Mouse (Mus musculus): ENCODE measurements around the gene Fam8a1. TPM values are rescaled to one million over a fixed set of nuclear protein-coding genes. Genes with fewer than 3 reads are reported as not detected.

Fam8a1 gene
- polyA plus RNA-seq, 1 experiment from 2014 or later = 21.0 TPM

DNA sequence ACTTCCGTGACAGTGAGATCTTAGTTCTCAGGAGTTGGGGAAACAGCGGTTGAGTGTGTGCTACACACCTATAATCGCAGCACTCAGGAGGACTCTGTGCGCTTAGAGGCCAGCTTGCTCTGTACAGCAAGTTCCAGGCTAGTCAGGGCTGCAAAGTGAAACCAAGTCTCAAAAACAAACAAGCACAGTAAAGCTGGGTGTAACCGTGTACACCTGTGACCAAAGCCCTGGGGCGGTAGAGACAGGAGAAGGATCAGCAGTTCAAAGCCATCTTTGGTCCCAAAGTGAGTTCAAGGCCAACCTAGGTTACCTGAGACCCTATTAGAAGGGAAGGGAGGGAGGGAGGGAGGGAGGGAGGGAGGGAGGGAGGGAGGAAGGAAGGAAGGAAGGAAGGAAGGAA is 25.1 kb upstream of the Fam8a1 start:
- Histone ChIP-seq H3K4me3 (no peak overlapping the region), H3K4me1 (no peaks in the 10 kb centered on the region), H3K27me3 (replicated peaks) (no peaks in the 10 kb centered on the region), H3K9me3 (no peaks in the 10 kb centered on the region), H3K4me2 (no peak overlapping the region), H3K36me3 (replicated peaks) (no peaks in the 10 kb centered on the region), H3K9ac (no peak overlapping the region), H3K27ac (no peak overlapping the region)
- WGBS = 90% methylated on average over 6 of the region's 6 CpGs
- ATAC-seq (replicated peaks) = no peak

DNA sequence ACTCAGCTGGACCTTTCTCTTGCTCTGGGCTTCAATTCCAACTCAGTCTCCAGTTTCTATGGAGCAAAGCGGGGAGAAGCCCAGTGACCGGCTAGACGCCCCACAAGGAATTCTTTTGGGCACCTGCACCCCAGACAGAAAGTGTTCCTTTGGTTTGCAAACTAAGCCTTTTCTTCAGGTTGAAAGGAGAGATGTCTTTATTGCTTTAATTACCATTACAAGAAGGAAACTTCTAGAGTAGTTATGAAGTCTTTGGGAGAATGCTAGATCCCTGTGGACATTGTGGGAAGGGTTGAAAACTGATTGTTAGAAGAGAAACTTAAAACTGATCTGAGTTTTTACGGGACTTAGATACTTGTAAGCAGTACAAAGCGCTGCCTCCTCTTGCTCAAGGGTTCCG is 23.8 kb upstream of the Fam8a1 start:
- Histone ChIP-seq H3K4me3 (no peak overlapping the region), H3K9ac (no peak overlapping the region), H3K36me3 (replicated peaks) (no peaks in the 10 kb centered on the region), H3K27me3 (replicated peaks) (no peaks in the 10 kb centered on the region), H3K9me3 (no peaks in the 10 kb centered on the region), H3K4me2 (no peak overlapping the region), H3K4me1 (no peaks in the 10 kb centered on the region), H3K27ac (no peak overlapping the region)
- ATAC-seq (replicated peaks) = no peak
- 76% methylated on average over 6 of the region's 6 CpGs for WGBS

DNA sequence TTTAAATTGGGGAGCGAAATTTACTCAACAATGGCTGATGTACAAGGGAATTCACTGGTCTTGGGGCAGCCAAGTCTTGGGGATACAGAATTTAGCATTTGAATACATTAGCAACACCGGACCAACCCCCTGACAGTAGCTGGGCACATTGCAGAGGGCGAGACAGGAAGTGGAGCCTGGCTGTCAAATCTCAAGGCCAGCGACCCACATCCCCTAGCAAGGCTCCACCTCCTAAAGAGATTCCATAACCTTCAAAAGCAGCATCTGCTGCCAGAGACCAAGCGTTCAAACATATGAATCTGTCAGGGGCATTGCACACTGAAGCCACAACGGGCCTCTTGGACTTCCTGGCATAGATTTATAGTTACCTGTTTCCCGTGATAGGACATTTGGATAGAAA is 17.5 kb upstream of the Fam8a1 start:
- Histone ChIP-seq H3K4me3 (no peak overlapping the region), H3K27me3 (replicated peaks) (no peaks in the 10 kb centered on the region), H3K4me1 (no peaks in the 10 kb centered on the region), H3K9me3 (no peaks in the 10 kb centered on the region), H3K36me3 (replicated peaks) (no peaks in the 10 kb centered on the region), H3K27ac (no peak overlapping the region), H3K9ac (no peak overlapping the region), H3K4me2 (no peak overlapping the region)
- no peak for ATAC-seq (replicated peaks)
- 91% methylated on average over 7 of the region's 7 CpGs for WGBS

DNA sequence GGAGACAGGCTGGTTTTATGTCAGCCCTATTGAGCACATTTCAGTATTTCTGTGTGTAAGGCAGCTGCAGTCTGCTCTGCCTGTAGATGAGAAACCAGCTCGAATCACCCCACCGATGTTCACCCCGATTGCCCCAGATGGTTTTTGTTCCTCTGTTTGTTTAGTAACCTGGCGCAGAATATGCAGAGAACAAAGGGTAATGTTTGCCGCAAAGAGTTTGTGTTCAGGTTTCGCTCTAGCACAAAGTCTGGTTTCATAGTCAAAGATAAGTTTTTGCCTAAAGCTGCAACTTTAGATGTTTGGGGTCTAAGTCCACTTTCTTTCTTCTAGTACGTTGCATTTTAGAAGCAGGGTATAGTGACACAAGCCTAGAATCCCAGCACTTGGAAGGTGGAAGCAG is 16.7 kb upstream of the Fam8a1 start:
- no peak for ATAC-seq (replicated peaks)
- Histone ChIP-seq H3K27me3 (replicated peaks) (no peaks in the 10 kb centered on the region), H3K36me3 (replicated peaks) (no peaks in the 10 kb centered on the region), H3K4me3 (no peak overlapping the region), H3K9me3 (no peaks in the 10 kb centered on the region), H3K9ac (no peak overlapping the region), H3K4me2 (no peak overlapping the region), H3K27ac (no peak overlapping the region), H3K4me1 (no peaks in the 10 kb centered on the region)
- 88% methylated on average over 7 of the region's 7 CpGs for WGBS

DNA sequence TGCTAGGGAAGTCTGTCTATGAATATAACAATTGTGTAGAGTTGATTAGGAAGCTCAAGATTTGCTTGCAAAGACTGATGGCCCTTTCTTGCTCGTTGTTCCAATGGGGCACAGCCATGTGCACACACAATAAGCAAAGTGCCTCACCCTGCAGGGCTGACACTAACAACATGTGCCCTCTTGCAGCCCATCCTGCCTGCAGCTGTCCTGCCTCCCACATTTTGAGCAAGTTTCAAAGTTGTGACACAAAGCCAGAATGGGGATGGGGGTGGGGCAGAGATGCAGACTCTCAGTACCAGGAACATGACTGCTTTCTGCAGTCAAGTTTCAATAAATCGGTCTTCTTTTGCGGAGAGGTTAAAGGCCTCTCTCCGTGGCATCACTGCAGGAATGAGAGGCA is 15.7 kb upstream of the Fam8a1 start:
- Histone ChIP-seq H3K4me2 (no peak overlapping the region), H3K9ac (no peak overlapping the region), H3K4me3 (no peak overlapping the region), H3K4me1 (no peaks in the 10 kb centered on the region), H3K36me3 (replicated peaks) (no peaks in the 10 kb centered on the region), H3K27me3 (replicated peaks) (no peaks in the 10 kb centered on the region), H3K27ac (no peak overlapping the region), H3K9me3 (no peaks in the 10 kb centered on the region)
- no peak for ATAC-seq (replicated peaks)
- 72% methylated on average over 4 of the region's 4 CpGs for WGBS

DNA sequence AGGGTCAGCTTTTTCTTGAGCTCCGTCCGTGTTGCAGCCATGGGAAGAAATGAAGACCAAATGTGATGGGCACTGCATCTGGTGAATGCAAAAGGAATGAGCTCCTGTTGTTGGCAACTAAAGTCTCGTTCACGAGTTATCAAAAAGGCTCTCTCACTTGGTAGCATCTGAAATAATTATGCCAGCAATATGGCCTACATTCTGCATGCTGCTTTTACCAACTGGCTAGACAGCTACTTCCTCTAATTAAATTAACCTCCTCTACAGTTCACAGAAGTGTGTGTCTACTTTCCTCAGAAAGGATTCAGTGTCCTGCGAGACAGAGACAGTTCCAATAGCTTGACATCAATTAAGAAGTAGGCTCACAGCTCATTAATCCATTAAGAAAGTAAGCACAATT is 14.8 kb upstream of the Fam8a1 start:
- Histone ChIP-seq H3K4me3 (no peak overlapping the region), H3K27me3 (replicated peaks) (no peaks in the 10 kb centered on the region), H3K36me3 (replicated peaks) (no peaks in the 10 kb centered on the region), H3K9me3 (no peaks in the 10 kb centered on the region), H3K9ac (no peak overlapping the region), H3K4me1 (no peaks in the 10 kb centered on the region), H3K27ac (no peak overlapping the region), H3K4me2 (no peak overlapping the region)
- 82% methylated on average over 5 of the region's 5 CpGs for WGBS
- no peak for ATAC-seq (replicated peaks)

DNA sequence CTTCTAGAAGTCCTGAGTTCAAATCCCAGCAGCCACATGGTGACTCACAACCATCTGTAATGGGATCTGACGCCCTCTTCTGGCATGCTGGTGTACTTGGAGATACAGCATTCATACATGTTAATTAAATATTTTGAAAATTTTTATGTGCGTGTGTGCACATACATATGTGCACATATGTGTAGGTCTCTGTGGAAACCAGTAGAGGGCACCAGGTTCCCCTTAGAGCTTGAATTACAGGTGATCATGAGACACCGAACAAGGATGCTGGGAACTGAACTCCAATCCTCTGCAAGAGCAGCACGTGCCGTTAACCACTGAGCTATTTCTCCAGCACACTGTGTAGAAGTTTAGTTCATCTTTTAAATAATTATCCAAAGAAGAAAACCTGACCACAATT is 10.1 kb upstream of the Fam8a1 start:
- Histone ChIP-seq H3K9ac (no peak overlapping the region), H3K9me3 (no peaks in the 10 kb centered on the region), H3K27me3 (replicated peaks) (no peaks in the 10 kb centered on the region), H3K4me3 (no peak overlapping the region), H3K27ac (no peak overlapping the region), H3K4me1 (no peaks in the 10 kb centered on the region), H3K4me2 (no peak overlapping the region), H3K36me3 (replicated peaks) (no peaks in the 10 kb centered on the region)
- 87% methylated on average over 5 of the region's 5 CpGs for WGBS
- ATAC-seq (replicated peaks) = no peak

DNA sequence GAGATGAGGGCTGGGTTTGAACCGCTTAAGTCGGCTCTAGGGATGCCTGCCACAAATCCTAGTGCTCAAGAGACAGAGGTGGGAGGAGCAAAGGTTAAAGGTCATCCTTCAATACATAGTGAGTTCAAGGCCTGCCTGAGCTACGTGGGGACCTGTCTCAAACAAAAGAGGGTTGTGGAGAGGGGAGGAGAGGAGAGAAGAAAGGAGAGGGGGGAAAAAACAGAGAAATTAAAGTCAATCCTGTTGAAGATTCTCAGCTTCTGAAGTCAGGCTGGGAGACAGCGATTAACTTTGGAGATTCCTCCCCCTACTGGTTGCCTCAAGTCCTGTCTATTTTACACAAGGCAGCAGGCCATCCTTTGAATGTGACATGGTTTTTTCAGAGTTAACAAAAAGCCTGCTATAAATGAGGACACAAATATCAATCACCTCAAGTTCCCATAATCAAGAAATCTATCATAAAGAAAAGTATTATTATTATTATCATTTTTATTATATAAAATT is 5.8 kb upstream of the Fam8a1 start:
- no peak overlapping the region for H3K9ac ChIP-seq
- H3K36me3 ChIP-seq (replicated peaks) = no peaks in the 10 kb centered on the region
- H3K27me3 ChIP-seq (replicated peaks) = no peaks in the 10 kb centered on the region
- no peak overlapping the region for H3K4me3 ChIP-seq
- no peak for ATAC-seq (replicated peaks)
- no peak overlapping the region for H3K4me2 ChIP-seq
- peaks cover under 1% of the 10 kb centered on the region; the same call in 1 of the 2 replicates for H3K4me1 ChIP-seq
- H3K9me3 ChIP-seq = no peaks in the 10 kb centered on the region
- no peak overlapping the region for H3K27ac ChIP-seq
- 29% methylated on average over 4 of the region's 4 CpGs for WGBS

DNA sequence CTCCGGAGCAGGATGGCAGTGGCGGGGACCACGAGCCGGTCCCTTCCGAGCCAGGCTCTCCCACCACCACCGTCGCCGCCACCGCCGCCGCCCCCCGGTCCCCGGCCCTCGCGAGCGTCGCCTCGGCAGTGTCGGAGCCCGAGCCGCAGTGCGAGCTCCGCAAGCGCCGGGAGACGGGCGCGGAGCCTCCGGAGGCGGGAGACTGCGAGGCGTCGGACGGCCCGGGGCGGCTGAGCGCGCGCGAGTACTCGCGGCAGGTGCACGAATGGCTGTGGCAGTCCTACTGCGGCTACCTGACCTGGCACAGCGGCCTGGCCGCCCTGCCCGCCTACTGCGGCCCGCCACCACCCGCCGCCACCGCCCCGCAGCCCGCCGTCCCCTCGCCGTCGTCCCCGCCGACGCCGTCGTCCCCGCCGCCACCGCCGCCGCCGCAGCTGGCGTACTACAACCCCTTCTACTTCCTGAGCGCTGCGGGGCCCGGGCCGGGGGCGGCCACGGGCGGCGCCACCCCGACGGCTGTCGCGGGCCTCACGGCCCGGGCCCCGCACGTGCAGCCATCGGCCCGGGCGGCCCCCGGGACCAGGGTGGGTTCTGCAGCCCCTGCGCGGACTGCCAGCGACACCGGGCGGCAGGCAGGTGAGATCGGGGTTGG is 424 bp downstream of the Fam8a1 start:
- ATAC-seq (replicated peaks) = peak; percentile 77
- Histone ChIP-seq H3K36me3 (replicated peaks) (peaks cover 20% of the 10 kb centered on the region; the same call in 1 of the 2 replicates), H3K9ac (peak overlapping the region; percentile 90), H3K27me3 (replicated peaks) (no peaks in the 10 kb centered on the region), H3K27ac (peak overlapping the region; percentile 89), H3K9me3 (no peaks in the 10 kb centered on the region), H3K4me1 (peaks cover 31% of the 10 kb centered on the region), H3K4me3 (peak overlapping the region; percentile 96), H3K4me2 (peak overlapping the region; percentile 77)
- 1% methylated on average over 78 of the region's 96 CpGs for WGBS

DNA sequence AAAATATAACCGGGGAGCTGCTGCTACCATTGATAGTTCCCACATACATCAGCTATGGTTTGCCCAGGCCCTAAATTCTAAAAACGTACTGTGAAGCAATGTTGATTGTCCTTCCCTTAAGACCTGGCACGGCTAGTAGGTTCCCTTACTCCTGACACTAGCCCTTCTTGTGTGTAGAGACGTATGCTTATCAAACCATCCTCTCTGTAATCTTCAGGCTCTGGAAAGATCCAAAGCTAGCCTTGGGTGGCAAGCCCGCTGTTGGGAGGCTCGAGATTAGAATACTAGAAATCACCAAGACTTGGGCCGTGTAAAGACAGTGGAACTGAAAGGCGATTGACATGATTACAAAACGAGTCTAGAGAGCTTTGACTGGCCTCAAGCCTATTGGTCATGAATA is 1.2 kb downstream of the Fam8a1 start:
- WGBS = 64% methylated on average over 9 of the region's 9 CpGs

DNA sequence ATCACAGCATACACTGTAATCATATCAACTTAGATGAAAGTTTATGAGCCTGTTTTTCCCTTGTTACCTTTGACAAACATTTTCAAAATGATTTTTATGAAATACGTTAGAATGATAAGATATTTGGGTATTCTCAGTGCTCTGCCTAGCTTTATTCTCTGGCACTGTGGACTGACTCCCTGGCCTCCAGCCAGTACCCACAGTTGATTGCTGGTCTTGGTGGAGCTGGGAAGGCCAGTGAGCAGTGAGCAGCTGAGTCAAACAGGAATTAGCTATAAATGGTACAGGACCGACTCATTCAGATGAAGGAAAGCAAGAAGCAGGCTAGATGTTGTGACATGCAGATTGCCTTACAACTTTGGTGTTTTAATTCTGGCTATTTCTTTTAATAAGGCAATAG is 5.3 kb downstream of the Fam8a1 start:
- WGBS = 84% methylated on average over 2 of the region's 2 CpGs
- ATAC-seq (replicated peaks) = no peak
- H3K9ac ChIP-seq = no peak overlapping the region
- peaks cover 25% of the 10 kb centered on the region for H3K4me1 ChIP-seq
- H3K4me2 ChIP-seq = no peak overlapping the region
- H3K36me3 ChIP-seq (replicated peaks) = peaks cover 34% of the 10 kb centered on the region; the same call in 1 of the 2 replicates
- H3K27me3 ChIP-seq (replicated peaks) = no peaks in the 10 kb centered on the region
- no peaks in the 10 kb centered on the region for H3K9me3 ChIP-seq
- no peak overlapping the region for H3K4me3 ChIP-seq
- no peak overlapping the region for H3K27ac ChIP-seq

More for the DNA sequence above, 1.2 kb downstream of the Fam8a1 start:
- no peaks in the 10 kb centered on the region for H3K9me3 ChIP-seq
- no peak overlapping the region for H3K27ac ChIP-seq
- H3K4me2 ChIP-seq = peak overlapping the region; percentile 77
- no peaks in the 10 kb centered on the region for H3K27me3 ChIP-seq (replicated peaks)
- H3K4me1 ChIP-seq = peaks cover 31% of the 10 kb centered on the region
- H3K36me3 ChIP-seq (replicated peaks) = peaks cover 26% of the 10 kb centered on the region; the same call in 1 of the 2 replicates
- H3K4me3 ChIP-seq = peak overlapping the region; percentile 96
- ATAC-seq (replicated peaks) = no peak
- H3K9ac ChIP-seq = peak overlapping the region; percentile 90; the same call in 1 of the 2 replicates

DNA sequence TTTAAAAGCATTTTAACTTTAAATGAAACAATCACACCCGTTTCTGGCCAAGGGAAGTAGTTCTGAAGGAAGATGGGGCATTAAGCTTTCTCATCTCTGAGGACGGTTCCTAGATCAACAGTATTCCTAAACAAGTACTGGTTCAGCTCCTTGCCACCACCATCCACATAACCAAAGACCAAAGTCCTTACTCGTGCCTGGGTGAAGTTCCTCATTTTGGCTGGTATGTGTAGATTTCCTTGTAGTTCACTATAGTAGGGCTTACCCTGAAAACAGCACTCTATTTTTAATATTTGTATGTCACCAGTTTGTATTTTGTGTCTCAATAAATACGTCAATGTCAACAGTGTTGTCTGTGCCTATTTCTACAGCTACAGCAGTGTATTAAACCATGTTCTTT is 8.4 kb downstream of the Fam8a1 start:
- Histone ChIP-seq H3K9ac (no peak overlapping the region), H3K4me3 (no peak overlapping the region), H3K27me3 (replicated peaks) (no peaks in the 10 kb centered on the region), H3K4me2 (no peak overlapping the region), H3K4me1 (peaks cover 4% of the 10 kb centered on the region; the same call in 1 of the 2 replicates), H3K27ac (no peak overlapping the region), H3K9me3 (no peaks in the 10 kb centered on the region), H3K36me3 (replicated peaks) (peaks cover 40% of the 10 kb centered on the region; the same call in 1 of the 2 replicates)
- 89% methylated on average over 4 of the region's 4 CpGs for WGBS
- no peak for ATAC-seq (replicated peaks)

DNA sequence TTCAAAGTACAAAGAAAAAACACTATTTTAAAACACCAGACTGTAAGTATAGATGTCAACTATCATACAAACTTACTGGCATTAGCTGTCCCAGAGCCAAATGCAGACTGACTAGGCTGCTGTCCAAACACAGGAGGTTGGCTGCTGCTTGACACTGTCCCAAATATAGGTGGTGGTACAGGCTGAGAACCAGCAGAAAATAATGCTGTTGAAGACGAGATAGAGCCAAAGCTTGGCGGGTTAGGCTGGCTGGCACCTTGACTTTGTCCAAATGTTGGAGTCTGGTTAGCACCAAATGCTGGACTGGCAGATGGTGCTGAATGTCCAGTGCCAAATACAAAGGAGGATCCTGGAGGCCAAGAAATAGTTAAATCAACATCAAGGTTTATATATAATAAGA is 13.6 kb downstream of the Fam8a1 start:
- no peak overlapping the region for H3K4me3 ChIP-seq
- H3K4me2 ChIP-seq = no peak overlapping the region
- no peak for ATAC-seq (replicated peaks)
- H3K4me1 ChIP-seq = no peaks in the 10 kb centered on the region
- H3K27me3 ChIP-seq (replicated peaks) = no peaks in the 10 kb centered on the region
- peaks cover 29% of the 10 kb centered on the region for H3K36me3 ChIP-seq (replicated peaks)
- H3K9ac ChIP-seq = no peak overlapping the region
- H3K27ac ChIP-seq = no peak overlapping the region
- WGBS = 88% methylated on average over 2 of the region's 2 CpGs
- H3K9me3 ChIP-seq = no peaks in the 10 kb centered on the region

Data from midbrain, embryonic 15.5 days (tissue).